Mouse (Mus musculus) bone marrow, adult 2 months (tissue): ENCODE results near the gene Maneal. TPM values are rescaled to one million over a fixed set of nuclear protein-coding genes. Genes with fewer than 3 reads are reported as not detected.

Source experiments
- H3K27ac ChIP-seq: fragments of 200-500 bp; 2 replicates; pipeline ENCODE4 v1.5.1; 2012; ENCODE audit warnings: low read depth, mild to moderate bottlenecking, control low read depth, inconsistent platforms, low read length; ENCODE audit not compliant: control insufficient read depth, poor library complexity, insufficient read depth
- H3K4me1 ChIP-seq: fragments of 200-500 bp; 2 replicates; pipeline ENCODE4 v1.6.1; 2011; ENCODE audit warnings: low read length; ENCODE audit not compliant: control insufficient read depth, insufficient read depth
- H3K4me3 ChIP-seq: fragments of 200-500 bp; replicated peaks from 2 replicates; pipeline ENCODE3; 2011; ENCODE audit warnings: mild to moderate bottlenecking, low read depth, low read length, control low read depth; ENCODE audit not compliant: control insufficient read depth
- CTCF ChIP-seq: fragments of 200-500 bp; IDR thresholded peaks from 2 replicates; pipeline ENCODE4 v1.5.1; 2011; ENCODE audit warnings: low read length, control low read depth; ENCODE audit not compliant: control insufficient read depth, insufficient read depth
- POLR2A ChIP-seq: fragments of 200-500 bp; IDR thresholded peaks from 2 replicates; pipeline ENCODE4 v1.6.1; 2011; ENCODE audit warnings: low read depth, mild to moderate bottlenecking, control low read depth, low read length, borderline replicate concordance; ENCODE audit not compliant: control insufficient read depth
- WGBS: fragments of 180-500 bp; shearing (Covaris S2); methylation state at CpG from one replicate; pipeline ENCODE4 v1.1.7; 2018; 5-methylcytosine and 5-hydroxymethylcytosine counted together
- polyA plus RNA-seq: library from polyadenylated mRNA; stranded (reverse); fragments of >200 nt; gene quantifications from 2 replicates; pipeline ENCODE4 v1.2.4, GENCODE M21; 2011; ENCODE audit warnings: low replicate concordance; ENCODE audit not compliant: missing spikeins, insufficient read depth, insufficient read length

The Maneal gene
- polyA plus RNA-seq, 1 experiment: not detected

DNA sequence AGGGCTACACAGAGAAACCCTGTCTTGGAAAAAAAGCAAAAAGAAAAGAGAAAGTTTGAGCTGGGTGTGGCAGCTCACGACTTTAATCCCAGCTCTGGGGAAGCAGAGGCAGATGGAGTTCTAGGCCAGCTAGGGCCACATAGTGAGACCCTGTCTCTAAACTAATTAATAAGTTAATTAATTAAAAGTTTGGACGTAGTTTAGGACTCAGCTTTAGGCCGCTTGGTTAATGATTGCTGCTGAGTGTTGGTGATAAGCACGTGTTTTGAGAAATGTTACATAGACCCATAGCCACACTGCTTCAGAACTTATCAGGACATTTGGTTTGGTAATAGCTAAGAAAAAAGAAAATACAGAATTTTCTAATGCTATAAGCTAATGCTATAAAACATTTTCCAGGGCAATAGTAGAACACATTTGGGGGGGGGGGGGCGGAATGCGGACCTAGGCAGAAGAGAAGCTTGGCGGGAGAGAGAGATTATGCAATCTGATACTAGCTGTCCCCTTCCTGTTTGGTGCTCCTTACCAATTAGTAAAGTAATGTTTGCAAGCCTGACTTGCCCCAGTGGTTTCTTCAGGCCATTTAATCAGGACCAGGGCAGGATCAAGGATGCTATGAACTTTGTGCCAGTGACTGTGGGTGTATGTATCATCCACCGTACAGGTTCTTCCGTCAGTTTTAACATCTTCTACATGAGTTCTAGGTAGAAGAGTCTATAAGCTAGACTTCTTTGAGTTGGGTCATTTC, 52.7 kb downstream of the Maneal start:
- no peak for TF ChIP-seq POLR2A
- no peak for TF ChIP-seq CTCF
- Histone ChIP-seq H3K4me1 (peaks cover 7% of the 10 kb centered on the region), H3K27ac (no peak overlapping the region), H3K4me3 (no peak overlapping the region)
- 38% methylated on average over 9 of the region's 9 CpGs for WGBS

- Histone ChIP-seq H3K4me1 (peaks cover 7% of the 10 kb centered on the region), H3K27ac (no peak overlapping the region), H3K4me3 (no peak overlapping the region)
- 46% methylated on average over 5 of the region's 5 CpGs for WGBS
- TF ChIP-seq POLR2A (no peak), CTCF (no peak)
Observed at GRCm38 (mm10) chr4:124808511-124808910, 53.5 kb downstream of the Maneal start.

Other genes starting within 250 kb of the Maneal start
- gene Pou3f1, start 205.4 kb downstream of the Maneal start, polyA plus RNA-seq: 1.1 and 2.9 TPM in 2 replicates
- gene Utp11, start 168.6 kb downstream of the Maneal start, polyA plus RNA-seq: 16.0 and 26.9 TPM in 2 replicates
- 44.7 and 114 TPM in 2 replicates for gene Fhl3, start 161.5 kb downstream of the Maneal start, polyA plus RNA-seq
- 43.4 and 44.5 TPM in 2 replicates for gene Sf3a3, start 147.4 kb downstream of the Maneal start, polyA plus RNA-seq
- gene Inpp5b, start 120.3 kb downstream of the Maneal start, polyA plus RNA-seq: 24.3 and 26.1 TPM in 2 replicates
- gene Mtf1, start 60.1 kb downstream of the Maneal start, polyA plus RNA-seq: 12.5 and 13.4 TPM in 2 replicates
- 22.8 and 27.6 TPM in 2 replicates for gene Yrdc, start 11.5 kb downstream of the Maneal start, polyA plus RNA-seq
- 7.8 and 12.3 TPM in 2 replicates for gene 1110065P20Rik, start 11.0 kb downstream of the Maneal start, polyA plus RNA-seq
- gene Epha10, start 18.7 kb upstream of the Maneal start, polyA plus RNA-seq: not detected in 2 replicates
- gene 9930104L06Rik, start 74.9 kb upstream of the Maneal start, polyA plus RNA-seq: 5.8 and 7.6 TPM in 2 replicates
- gene Cdca8, start 77.1 kb upstream of the Maneal start, polyA plus RNA-seq: 65.8 and 99.2 TPM in 2 replicates
- 1.6 TPM in 1 of 2 replicates, not detected in the other for gene Rspo1, start 124.3 kb upstream of the Maneal start, polyA plus RNA-seq
- gene Gnl2, start 154.4 kb upstream of the Maneal start, polyA plus RNA-seq: 33.3 and 65.5 TPM in 2 replicates
- gene Dnali1, start 203.5 kb upstream of the Maneal start, polyA plus RNA-seq: not detected in 2 replicates
- gene Snip1, start 204.5 kb upstream of the Maneal start, polyA plus RNA-seq: 9.4 and 15.8 TPM in 2 replicates
- gene Meaf6, start 223.0 kb upstream of the Maneal start, polyA plus RNA-seq: 25.1 and 39.9 TPM in 2 replicates